Mouse (Mus musculus) neural tube, embryonic 14.5 days (tissue): ENCODE data around the gene Hcar1. TPM values are rescaled to one million over a fixed set of nuclear protein-coding genes. Genes with fewer than 3 reads are reported as not detected.

Experiments
- ATAC-seq: fragments of 200-750 bp; cut with Nextera tagmentation; 2 replicates; pipeline ENCODE4 v1.8.0; 2017; ENCODE audit warnings: low read depth, mild to moderate bottlenecking, moderate TSS enrichment, moderate library complexity
- H3K27ac ChIP-seq: fragments of 300-500 bp; sonication (generic); 2 replicates; pipeline ENCODE4 v1.5.1; 2014; ENCODE audit warnings: low read depth, mild to moderate bottlenecking, control low read depth, low read length, moderate library complexity, mixed read lengths
- H3K27me3 ChIP-seq: fragments of 300-500 bp; sonication (generic); 2 replicates; pipeline ENCODE4 v1.6.1; 2014; ENCODE audit warnings: low read length; ENCODE audit not compliant: control insufficient read depth, insufficient read depth
- H3K36me3 ChIP-seq: fragments of 300-500 bp; sonication (generic); 2 replicates; pipeline ENCODE4 v1.6.1; 2014; ENCODE audit warnings: low read length, mixed read lengths; ENCODE audit not compliant: control insufficient read depth, insufficient read depth
- H3K4me1 ChIP-seq: fragments of 300-500 bp; sonication (generic); 2 replicates; pipeline ENCODE4 v1.6.1; 2014; ENCODE audit warnings: low read length; ENCODE audit not compliant: control insufficient read depth, insufficient read depth
- H3K4me2 ChIP-seq: fragments of 300-500 bp; sonication (generic); 2 replicates; pipeline ENCODE4 v1.6.1; 2014; ENCODE audit warnings: mild to moderate bottlenecking, low read depth, low read length, control low read depth
- H3K4me3 ChIP-seq: fragments of 300-500 bp; sonication (generic); 2 replicates; pipeline ENCODE4 v1.5.1; 2014; ENCODE audit warnings: low read depth, low read length, control low read depth, mixed read lengths
- H3K9ac ChIP-seq: fragments of 300-500 bp; sonication (generic); replicated peaks from 2 replicates; pipeline ENCODE4 v1.6.1; 2014; ENCODE audit warnings: low read depth, mild to moderate bottlenecking, control low read depth, low read length, mixed read lengths
- H3K9me3 ChIP-seq: fragments of 300-500 bp; sonication (generic); 2 replicates; pipeline ENCODE4 v1.6.1; 2016; ENCODE audit warnings: low read length; ENCODE audit not compliant: control insufficient read depth
- WGBS: fragments of 180-500 bp; shearing (Covaris S2); extraction: QIAGEN DNeasy Blood & Tissue Kit; methylation state at CpG from one replicate; pipeline ENCODE4 v1.1.7; 2014; 5-methylcytosine and 5-hydroxymethylcytosine counted together
- polyA plus RNA-seq: library from polyadenylated mRNA; unstranded; fragments of >200 nt; fragmentation: Nextera tagmentation; extraction: Ambion mirVana; gene quantifications from 2 replicates; pipeline ENCODE4 v1.2.1, GENCODE M21; 2014

Hcar1 gene
- polyA plus RNA-seq, 1 experiment from 2014 or later = 0.09 TPM

GRCm38 (mm10) chr5:123896395-123896794 lies 16.6 kb upstream of the Hcar1 start:
- Histone ChIP-seq H3K4me2 (no peak overlapping the region), H3K27ac (no peak overlapping the region), H3K9ac (no peak overlapping the region), H3K4me3 (no peak overlapping the region), H3K27me3 (no peaks in the 10 kb centered on the region), H3K36me3 (no peaks in the 10 kb centered on the region), H3K4me1 (no peaks in the 10 kb centered on the region), H3K9me3 (no peaks in the 10 kb centered on the region)
- WGBS = 90% methylated on average over 11 of the region's 11 CpGs
- ATAC-seq = no peak

- H3K9me3 ChIP-seq = no peaks in the 10 kb centered on the region
- no peaks in the 10 kb centered on the region for H3K36me3 ChIP-seq
- WGBS = 93% methylated on average over 5 of the region's 5 CpGs
- no peak overlapping the region for H3K4me3 ChIP-seq
- no peaks in the 10 kb centered on the region for H3K4me1 ChIP-seq
- no peak for ATAC-seq
- no peak overlapping the region for H3K9ac ChIP-seq
- H3K4me2 ChIP-seq = no peak overlapping the region
- H3K27me3 ChIP-seq = no peaks in the 10 kb centered on the region
- H3K27ac ChIP-seq = no peak overlapping the region
Observed at GRCm38 (mm10) chr5:123893520-123893919, 13.7 kb upstream of the Hcar1 start.

- 51% methylated on average over 6 of the region's 6 CpGs for WGBS
- Histone ChIP-seq H3K4me2 (no peak overlapping the region), H3K4me3 (no peak overlapping the region), H3K36me3 (no peaks in the 10 kb centered on the region), H3K9ac (no peak overlapping the region), H3K9me3 (no peaks in the 10 kb centered on the region), H3K27me3 (no peaks in the 10 kb centered on the region), H3K27ac (no peak overlapping the region), H3K4me1 (no peaks in the 10 kb centered on the region)
- ATAC-seq = no peak
Observed at GRCm38 (mm10) chr5:123891669-123892068, 11.8 kb upstream of the Hcar1 start.

GRCm38 (mm10) chr5:123890987-123891386 lies 11.2 kb upstream of the Hcar1 start:
- ATAC-seq = no peak
- no peaks in the 10 kb centered on the region for H3K27me3 ChIP-seq
- no peaks in the 10 kb centered on the region for H3K9me3 ChIP-seq
- 75% methylated on average over 5 of the region's 5 CpGs for WGBS
- no peak overlapping the region for H3K9ac ChIP-seq
- no peaks in the 10 kb centered on the region for H3K36me3 ChIP-seq
- H3K27ac ChIP-seq = no peak overlapping the region
- no peak overlapping the region for H3K4me2 ChIP-seq
- H3K4me1 ChIP-seq = no peaks in the 10 kb centered on the region
- no peak overlapping the region for H3K4me3 ChIP-seq

- Histone ChIP-seq H3K4me3 (no peak overlapping the region), H3K4me1 (no peaks in the 10 kb centered on the region), H3K4me2 (no peak overlapping the region), H3K27ac (no peak overlapping the region), H3K27me3 (no peaks in the 10 kb centered on the region), H3K36me3 (no peaks in the 10 kb centered on the region), H3K9me3 (no peaks in the 10 kb centered on the region), H3K9ac (no peak overlapping the region)
- WGBS = 72% methylated on average over 2 of the region's 2 CpGs
- no peak for ATAC-seq
Observed at GRCm38 (mm10) chr5:123890312-123890711, 10.5 kb upstream of the Hcar1 start.

- Histone ChIP-seq H3K27ac (no peak overlapping the region), H3K4me1 (no peaks in the 10 kb centered on the region), H3K4me2 (no peak overlapping the region), H3K9ac (no peak overlapping the region), H3K27me3 (no peaks in the 10 kb centered on the region), H3K36me3 (no peaks in the 10 kb centered on the region), H3K4me3 (no peak overlapping the region), H3K9me3 (no peaks in the 10 kb centered on the region)
- WGBS = 83% methylated on average over 3 of the region's 3 CpGs
- ATAC-seq = no peak
Observed at GRCm38 (mm10) chr5:123886365-123886764, 6.5 kb upstream of the Hcar1 start.

GRCm38 (mm10) chr5:123884332-123884731 lies 4.5 kb upstream of the Hcar1 start:
- 83% methylated on average over 10 of the region's 10 CpGs for WGBS
- no peaks in the 10 kb centered on the region for H3K9me3 ChIP-seq
- no peaks in the 10 kb centered on the region for H3K4me1 ChIP-seq
- no peak for ATAC-seq
- no peaks in the 10 kb centered on the region for H3K36me3 ChIP-seq
- no peak overlapping the region for H3K27ac ChIP-seq
- H3K4me2 ChIP-seq = no peak overlapping the region
- no peak overlapping the region for H3K9ac ChIP-seq
- H3K27me3 ChIP-seq = no peaks in the 10 kb centered on the region
- no peak overlapping the region for H3K4me3 ChIP-seq

GRCm38 (mm10) chr5:123883891-123884290 lies 4.1 kb upstream of the Hcar1 start:
- H3K4me2 ChIP-seq = no peak overlapping the region
- no peak overlapping the region for H3K4me3 ChIP-seq
- no peak overlapping the region for H3K9ac ChIP-seq
- 80% methylated on average over 7 of the region's 7 CpGs for WGBS
- no peaks in the 10 kb centered on the region for H3K27me3 ChIP-seq
- ATAC-seq = no peak
- H3K9me3 ChIP-seq = no peaks in the 10 kb centered on the region
- H3K36me3 ChIP-seq = no peaks in the 10 kb centered on the region
- H3K27ac ChIP-seq = no peak overlapping the region
- H3K4me1 ChIP-seq = no peaks in the 10 kb centered on the region

GRCm38 (mm10) chr5:123880778-123881177 lies 958 bp upstream of the Hcar1 start:
- no peaks in the 10 kb centered on the region for H3K36me3 ChIP-seq
- no peak overlapping the region for H3K9ac ChIP-seq
- no peak overlapping the region for H3K4me2 ChIP-seq
- no peaks in the 10 kb centered on the region for H3K9me3 ChIP-seq
- no peaks in the 10 kb centered on the region for H3K27me3 ChIP-seq
- H3K27ac ChIP-seq = no peak overlapping the region
- H3K4me1 ChIP-seq = no peaks in the 10 kb centered on the region
- 82% methylated on average over 14 of the region's 14 CpGs for WGBS
- H3K4me3 ChIP-seq = no peak overlapping the region
- no peak for ATAC-seq

- 68% methylated on average over 14 of the region's 14 CpGs for WGBS
- no peaks in the 10 kb centered on the region for H3K27me3 ChIP-seq
- no peak overlapping the region for H3K4me3 ChIP-seq
- ATAC-seq = no peak
- H3K4me2 ChIP-seq = no peak overlapping the region
- H3K27ac ChIP-seq = no peak overlapping the region
- H3K9ac ChIP-seq = no peak overlapping the region
- no peaks in the 10 kb centered on the region for H3K9me3 ChIP-seq
- no peaks in the 10 kb centered on the region for H3K4me1 ChIP-seq
- H3K36me3 ChIP-seq = no peaks in the 10 kb centered on the region
Observed at GRCm38 (mm10) chr5:123878056-123878455, 1.8 kb downstream of the Hcar1 start.
